Mouse (Mus musculus): ENCODE results near the gene Foxn1. TPM values are rescaled to one million over a fixed set of nuclear protein-coding genes. Genes with fewer than 3 reads are reported as not detected.

Foxn1 gene
- 0.04 and 0.06 TPM in 2 replicates for polyA plus RNA-seq (2014; fragmentation: Nextera tagmentation; extraction: Ambion mirVana)

DNA sequence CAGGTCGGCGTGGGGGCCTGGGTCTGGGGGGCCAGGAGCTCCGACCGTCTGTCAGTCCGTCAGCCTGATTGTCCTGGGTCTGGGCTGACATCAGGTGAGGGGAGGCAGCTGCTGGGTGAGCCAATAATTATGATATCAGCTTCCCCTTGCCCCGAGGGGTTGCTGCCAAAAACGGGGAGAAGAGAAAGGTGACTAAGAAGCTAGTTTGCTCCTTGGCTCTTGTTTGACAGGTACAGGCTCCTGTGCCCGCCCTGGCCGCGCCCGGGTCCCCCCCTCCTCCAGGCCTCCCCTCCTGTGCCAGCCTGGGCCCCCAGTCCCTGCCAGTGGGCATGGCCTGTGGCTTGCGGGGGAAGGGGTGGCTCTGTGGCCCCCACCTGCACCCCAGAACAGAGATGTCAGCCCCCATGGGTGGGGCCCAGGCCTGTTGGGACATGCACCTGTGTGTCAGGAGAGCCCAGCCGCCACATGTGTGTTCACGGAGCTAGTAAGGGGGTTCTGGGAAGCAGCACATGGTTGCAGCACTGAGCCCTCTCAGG lies at the start of gene Foxn1:
Gene Foxn1, minus strand, starts transcription at position 51 of the 536 bp plus-strand sequence.
- no peaks in the 10 kb centered on the region for H3K9me3 ChIP-seq (ENCODE audit: control insufficient read depth, low read length)
- no peak within 1 kb of the TSS for H3K4me2 ChIP-seq (ENCODE audit: low read depth, severe bottlenecking)
- H3K27ac ChIP-seq (replicated peaks; ENCODE audit: low read depth, low read length): no peak within 1 kb of the TSS
- no peaks in the 10 kb centered on the region for H3K4me1 ChIP-seq (ENCODE audit: control insufficient read depth, insufficient read depth, low read length)
- H3K4me3 ChIP-seq (ENCODE audit: low read depth, low read length): no peak within 1 kb of the TSS
- H3K36me3 ChIP-seq (ENCODE audit: control insufficient read depth, insufficient read depth, low read length): no peaks in the 10 kb centered on the region
- ATAC-seq (ENCODE audit: insufficient number of reproducible peaks, low FRiP score, low TSS enrichment, low read depth) (no peak), DNase-seq (ENCODE audit: low spot score) (no peak)
- H3K27me3 ChIP-seq (ENCODE audit: control insufficient read depth, insufficient read depth, low read length): no peaks in the 10 kb centered on the region
- 74% methylated on average over 14 of the region's 14 CpGs for WGBS
- H3K9ac ChIP-seq (ENCODE audit: low read length): no peak within 1 kb of the TSS

DNA sequence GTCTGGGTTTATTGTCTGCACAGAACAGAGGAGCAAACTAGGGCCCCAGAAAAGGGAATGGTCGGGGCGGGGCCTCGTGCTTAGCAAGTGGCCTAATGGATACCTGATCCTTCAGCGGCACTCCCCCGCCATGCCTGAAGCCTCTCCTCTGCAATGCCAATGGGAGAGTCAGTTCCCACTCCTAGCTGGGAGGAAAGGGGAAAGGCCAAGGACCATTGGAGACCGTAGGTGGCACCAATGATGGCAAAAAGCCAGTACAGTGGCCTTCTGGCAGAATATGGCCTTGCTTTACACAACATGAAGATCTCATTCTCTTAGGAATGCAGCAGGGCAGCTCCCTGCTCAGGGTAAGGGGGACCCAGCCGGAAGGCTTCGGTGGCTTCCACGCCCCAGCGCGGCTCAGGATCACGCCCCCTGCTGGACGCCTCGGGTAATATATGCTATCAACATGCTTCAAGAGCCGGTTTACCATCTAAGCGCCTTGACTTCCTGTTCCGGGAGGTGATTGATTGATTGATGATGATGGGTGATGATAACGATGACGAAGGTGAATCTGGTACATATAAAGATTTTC lies 49.5 kb upstream of the Foxn1 start:
- 2% methylated on average over 19 of the region's 19 CpGs for WGBS
- Histone ChIP-seq H3K4me2 (ENCODE audit: low read depth, severe bottlenecking) (peak overlapping the region; percentile 5; the same call in 1 of the 2 replicates), H3K9me3 (ENCODE audit: control insufficient read depth, low read length) (no peaks in the 10 kb centered on the region), H3K9ac (ENCODE audit: low read length) (no peak overlapping the region), H3K4me1 (ENCODE audit: control insufficient read depth, insufficient read depth, low read length) (peaks cover 3% of the 10 kb centered on the region; the same call in 1 of the 2 replicates), H3K27ac (replicated peaks; ENCODE audit: low read depth, low read length) (no peak overlapping the region), H3K27me3 (ENCODE audit: control insufficient read depth, insufficient read depth, low read length) (no peaks in the 10 kb centered on the region), H3K4me3 (ENCODE audit: low read depth, low read length) (no peak overlapping the region), H3K36me3 (ENCODE audit: control insufficient read depth, insufficient read depth, low read length) (no peaks in the 10 kb centered on the region)
- DNase-seq (ENCODE audit: low spot score) (peak; percentile 88), ATAC-seq (ENCODE audit: insufficient number of reproducible peaks, low FRiP score, low TSS enrichment, low read depth) (no peak; the same call in 1 of the 2 replicates)

DNA sequence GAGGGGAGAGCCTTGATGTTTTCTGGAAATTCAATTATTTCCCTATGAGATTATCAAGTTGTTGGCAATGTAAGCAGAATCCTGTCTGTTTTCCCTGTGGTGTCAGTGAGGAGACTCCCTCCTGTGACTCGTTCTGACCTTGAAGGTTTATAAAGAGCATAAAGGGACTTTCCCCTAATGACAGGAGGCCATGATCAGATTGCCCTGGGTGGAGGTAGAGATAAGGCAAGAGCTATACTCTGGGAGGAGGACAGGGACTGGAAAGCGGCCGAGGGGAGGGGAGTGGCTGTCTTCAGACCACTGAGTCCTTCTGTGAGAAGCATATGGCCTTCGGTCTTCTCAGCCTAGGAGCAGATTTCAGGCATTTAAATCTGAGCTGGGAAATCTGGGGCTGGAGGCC lies 47.7 kb upstream of the Foxn1 start:
- H3K4me1 ChIP-seq (ENCODE audit: control insufficient read depth, insufficient read depth, low read length): peaks cover 3% of the 10 kb centered on the region; the same call in 1 of the 2 replicates
- H3K4me2 ChIP-seq (ENCODE audit: low read depth, severe bottlenecking): no peak overlapping the region
- H3K4me3 ChIP-seq (ENCODE audit: low read depth, low read length): no peak overlapping the region
- H3K27me3 ChIP-seq (ENCODE audit: control insufficient read depth, insufficient read depth, low read length): no peaks in the 10 kb centered on the region
- no peak for DNase-seq (ENCODE audit: low spot score)
- 38% methylated on average over 4 of the region's 4 CpGs for WGBS
- no peak overlapping the region for H3K27ac ChIP-seq (replicated peaks; ENCODE audit: low read depth, low read length)
- H3K36me3 ChIP-seq (ENCODE audit: control insufficient read depth, insufficient read depth, low read length): no peaks in the 10 kb centered on the region
- H3K9me3 ChIP-seq (ENCODE audit: control insufficient read depth, low read length): no peaks in the 10 kb centered on the region
- H3K9ac ChIP-seq (ENCODE audit: low read length): no peak overlapping the region
- no peak for ATAC-seq (ENCODE audit: insufficient number of reproducible peaks, low FRiP score, low TSS enrichment, low read depth)

DNA sequence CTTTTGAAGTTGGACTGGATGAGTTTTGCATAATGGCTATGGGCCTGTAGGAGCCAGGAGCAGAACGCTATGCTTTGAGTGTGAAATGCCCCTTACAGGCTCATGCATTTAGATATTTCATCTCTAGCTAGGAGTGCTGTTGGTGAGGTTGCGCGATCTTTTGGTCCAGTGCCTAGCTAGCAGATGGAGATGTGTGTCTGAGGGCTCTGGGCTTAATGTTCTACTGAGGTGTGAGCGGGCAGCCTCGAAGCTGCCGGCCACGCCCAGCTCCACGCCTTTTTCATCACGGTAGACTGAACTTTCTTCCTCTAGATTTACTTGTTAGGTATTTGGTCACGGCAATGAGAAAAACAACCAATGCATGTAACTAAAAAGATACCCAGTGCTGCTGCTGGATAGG lies 44.8 kb upstream of the Foxn1 start:
- Histone ChIP-seq H3K27me3 (ENCODE audit: control insufficient read depth, insufficient read depth, low read length) (no peaks in the 10 kb centered on the region), H3K9ac (ENCODE audit: low read length) (no peak overlapping the region), H3K9me3 (ENCODE audit: control insufficient read depth, low read length) (no peaks in the 10 kb centered on the region), H3K4me3 (ENCODE audit: low read depth, low read length) (no peak overlapping the region), H3K4me2 (ENCODE audit: low read depth, severe bottlenecking) (no peak overlapping the region), H3K4me1 (ENCODE audit: control insufficient read depth, insufficient read depth, low read length) (peaks cover 3% of the 10 kb centered on the region; the same call in 1 of the 2 replicates), H3K27ac (replicated peaks; ENCODE audit: low read depth, low read length) (no peak overlapping the region), H3K36me3 (ENCODE audit: control insufficient read depth, insufficient read depth, low read length) (no peaks in the 10 kb centered on the region)
- WGBS: 90% methylated on average over 10 of the region's 10 CpGs
- ATAC-seq (ENCODE audit: insufficient number of reproducible peaks, low FRiP score, low TSS enrichment, low read depth) (no peak), DNase-seq (ENCODE audit: low spot score) (no peak)

DNA sequence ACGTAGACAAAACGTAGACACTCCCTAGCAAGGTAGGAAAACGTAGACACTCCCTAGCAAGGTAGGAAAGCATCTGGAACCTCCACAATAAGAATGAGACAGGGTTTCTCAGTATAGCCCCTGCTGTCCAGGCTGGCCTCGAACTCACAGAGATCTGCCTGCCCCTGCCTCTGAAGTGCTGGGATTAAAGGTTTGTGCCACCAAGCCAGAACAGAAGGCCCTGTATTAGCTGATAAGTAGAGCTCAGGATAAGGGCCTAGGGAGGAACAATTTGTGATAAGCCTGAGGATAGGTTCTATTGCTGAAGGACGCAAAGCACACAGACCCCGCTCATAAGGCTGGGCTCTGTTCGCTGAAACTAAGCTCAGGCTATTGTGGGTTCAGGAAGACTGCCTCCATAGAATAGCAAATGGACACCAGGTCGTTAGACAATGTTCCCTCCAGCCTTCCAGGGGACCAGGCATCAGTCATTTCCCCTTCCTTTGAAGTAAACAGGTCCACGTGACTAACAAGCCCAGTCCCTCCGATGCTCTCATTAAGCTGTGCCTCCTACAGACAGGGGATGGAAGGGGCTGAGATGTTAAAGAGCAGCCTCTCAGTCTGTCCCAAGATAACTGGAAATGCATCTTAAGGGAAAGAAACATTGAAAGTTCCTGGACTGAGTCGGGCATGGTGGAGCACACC lies 44.0 kb upstream of the Foxn1 start:
- Histone ChIP-seq H3K9ac (ENCODE audit: low read length) (no peak overlapping the region), H3K27me3 (ENCODE audit: control insufficient read depth, insufficient read depth, low read length) (no peaks in the 10 kb centered on the region), H3K4me1 (ENCODE audit: control insufficient read depth, insufficient read depth, low read length) (no peaks in the 10 kb centered on the region), H3K36me3 (ENCODE audit: control insufficient read depth, insufficient read depth, low read length) (no peaks in the 10 kb centered on the region), H3K27ac (replicated peaks; ENCODE audit: low read depth, low read length) (no peak overlapping the region), H3K4me3 (ENCODE audit: low read depth, low read length) (no peak overlapping the region), H3K4me2 (ENCODE audit: low read depth, severe bottlenecking) (no peak overlapping the region), H3K9me3 (ENCODE audit: control insufficient read depth, low read length) (no peaks in the 10 kb centered on the region)
- ATAC-seq (ENCODE audit: insufficient number of reproducible peaks, low FRiP score, low TSS enrichment, low read depth): no peak
- no peak for DNase-seq (ENCODE audit: low spot score)
- WGBS: 44% methylated on average over 11 of the region's 11 CpGs

DNA sequence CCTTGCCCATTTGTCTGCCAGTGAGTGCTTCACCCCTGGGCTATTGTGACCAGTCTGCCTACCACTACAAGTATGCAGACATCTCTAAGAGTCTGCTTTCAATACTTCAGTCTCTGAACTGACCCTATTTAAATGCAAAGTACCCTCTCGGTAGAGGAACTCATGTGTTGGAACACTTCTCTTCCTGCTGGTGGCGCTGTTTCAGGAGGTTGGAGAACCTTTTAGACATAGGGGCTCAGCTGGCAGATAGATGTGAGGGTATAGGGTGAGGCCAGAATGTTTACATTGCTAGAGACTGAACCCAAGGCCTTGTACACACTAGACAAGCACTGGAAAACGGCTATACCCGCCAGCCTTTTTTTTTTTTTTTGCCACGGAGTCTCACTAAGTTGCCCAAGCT lies 42.0 kb upstream of the Foxn1 start:
- H3K36me3 ChIP-seq (ENCODE audit: control insufficient read depth, insufficient read depth, low read length): no peaks in the 10 kb centered on the region
- H3K4me1 ChIP-seq (ENCODE audit: control insufficient read depth, insufficient read depth, low read length): no peaks in the 10 kb centered on the region
- no peak overlapping the region for H3K27ac ChIP-seq (replicated peaks; ENCODE audit: low read depth, low read length)
- no peaks in the 10 kb centered on the region for H3K27me3 ChIP-seq (ENCODE audit: control insufficient read depth, insufficient read depth, low read length)
- no peak for DNase-seq (ENCODE audit: low spot score)
- H3K4me2 ChIP-seq (ENCODE audit: low read depth, severe bottlenecking): no peak overlapping the region
- no peak for ATAC-seq (ENCODE audit: insufficient number of reproducible peaks, low FRiP score, low TSS enrichment, low read depth)
- WGBS: 84% methylated on average over 5 of the region's 5 CpGs
- H3K9me3 ChIP-seq (ENCODE audit: control insufficient read depth, low read length): no peaks in the 10 kb centered on the region
- no peak overlapping the region for H3K9ac ChIP-seq (ENCODE audit: low read length)
- H3K4me3 ChIP-seq (ENCODE audit: low read depth, low read length): no peak overlapping the region

DNA sequence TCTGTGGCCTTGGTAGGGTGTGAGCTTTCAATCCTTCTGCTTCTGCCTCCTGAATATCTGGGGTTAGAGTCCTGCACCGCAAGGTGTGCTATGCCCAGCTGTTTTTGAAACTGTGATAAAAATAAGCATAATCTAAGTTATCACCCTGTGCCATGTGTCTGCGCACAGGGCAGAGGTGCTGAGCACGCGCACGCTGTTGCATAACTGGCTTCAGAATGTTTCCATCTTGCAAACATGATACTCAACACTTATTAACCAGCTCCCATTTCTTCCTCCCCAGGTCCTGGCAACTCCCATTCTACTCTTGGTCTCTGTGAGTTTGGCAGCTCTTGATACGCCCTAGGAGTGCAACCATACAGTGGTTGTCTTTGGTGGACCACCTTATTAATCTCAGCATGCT lies 41.3 kb upstream of the Foxn1 start:
- no peaks in the 10 kb centered on the region for H3K4me1 ChIP-seq (ENCODE audit: control insufficient read depth, insufficient read depth, low read length)
- DNase-seq (ENCODE audit: low spot score) (no peak), ATAC-seq (ENCODE audit: insufficient number of reproducible peaks, low FRiP score, low TSS enrichment, low read depth) (no peak)
- H3K9ac ChIP-seq (ENCODE audit: low read length): no peak overlapping the region
- no peaks in the 10 kb centered on the region for H3K36me3 ChIP-seq (ENCODE audit: control insufficient read depth, insufficient read depth, low read length)
- H3K4me3 ChIP-seq (ENCODE audit: low read depth, low read length): no peak overlapping the region
- H3K27me3 ChIP-seq (ENCODE audit: control insufficient read depth, insufficient read depth, low read length): no peaks in the 10 kb centered on the region
- no peak overlapping the region for H3K4me2 ChIP-seq (ENCODE audit: low read depth, severe bottlenecking)
- no peak overlapping the region for H3K27ac ChIP-seq (replicated peaks; ENCODE audit: low read depth, low read length)
- no peaks in the 10 kb centered on the region for H3K9me3 ChIP-seq (ENCODE audit: control insufficient read depth, low read length)
- 97% methylated on average over 6 of the region's 6 CpGs for WGBS

DNA sequence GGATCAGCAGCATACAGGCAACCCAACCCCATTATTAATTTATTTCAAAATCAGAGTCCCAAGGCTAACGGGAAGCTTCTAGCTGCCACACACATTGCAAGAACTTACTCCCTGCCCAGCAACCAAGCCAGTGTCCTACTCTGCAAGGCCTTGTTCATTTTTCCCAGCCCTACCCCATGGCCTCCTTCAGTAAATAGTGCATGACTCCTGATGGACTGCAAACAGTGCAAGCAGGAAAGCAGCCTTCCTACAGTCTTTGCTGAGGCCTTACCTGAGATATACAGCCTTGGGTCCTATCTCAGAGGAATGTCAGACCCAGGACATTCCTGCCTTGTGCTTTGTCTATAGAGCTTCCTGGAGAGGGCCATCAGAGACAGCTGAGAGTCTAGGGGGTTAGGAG lies 39.2 kb upstream of the Foxn1 start:
- no peak overlapping the region for H3K9ac ChIP-seq (ENCODE audit: low read length)
- no peaks in the 10 kb centered on the region for H3K36me3 ChIP-seq (ENCODE audit: control insufficient read depth, insufficient read depth, low read length)
- H3K4me1 ChIP-seq (ENCODE audit: control insufficient read depth, insufficient read depth, low read length): no peaks in the 10 kb centered on the region
- ATAC-seq (ENCODE audit: insufficient number of reproducible peaks, low FRiP score, low TSS enrichment, low read depth) (no peak), DNase-seq (ENCODE audit: low spot score) (no peak)
- no peaks in the 10 kb centered on the region for H3K9me3 ChIP-seq (ENCODE audit: control insufficient read depth, low read length)
- H3K27ac ChIP-seq (replicated peaks; ENCODE audit: low read depth, low read length): no peak overlapping the region
- H3K4me3 ChIP-seq (ENCODE audit: low read depth, low read length): no peak overlapping the region
- 79% methylated on average over 1 of the region's 1 CpGs for WGBS
- H3K4me2 ChIP-seq (ENCODE audit: low read depth, severe bottlenecking): no peak overlapping the region
- no peaks in the 10 kb centered on the region for H3K27me3 ChIP-seq (ENCODE audit: control insufficient read depth, insufficient read depth, low read length)
